Mouse (Mus musculus) midbrain, embryonic 16.5 days (tissue): ENCODE measurements around the gene Nolc1. TPM values are rescaled to one million over a fixed set of nuclear protein-coding genes. Genes with fewer than 3 reads are reported as not detected.

Experiments
- ATAC-seq: fragments of 200-750 bp; cut with Nextera tagmentation; 2 replicates; pipeline ENCODE4 v1.8.0; 2017; ENCODE audit warnings: moderate TSS enrichment
- H3K27ac ChIP-seq: fragments of 300-500 bp; sonication (generic); 2 replicates; pipeline ENCODE4 v1.5.1; 2014; ENCODE audit warnings: mild to moderate bottlenecking, low read length, mixed read lengths
- H3K27me3 ChIP-seq: fragments of 300-500 bp; sonication (generic); 2 replicates; pipeline ENCODE4 v1.6.1; 2014; ENCODE audit warnings: low read depth, low read length, mixed read lengths; ENCODE audit not compliant: control insufficient read depth, insufficient read depth
- H3K36me3 ChIP-seq: fragments of 300-500 bp; sonication (generic); 2 replicates; pipeline ENCODE4 v1.6.1; 2014; ENCODE audit warnings: mild to moderate bottlenecking, low read length, moderate library complexity, mixed read lengths; ENCODE audit not compliant: control insufficient read depth, insufficient read depth
- H3K4me1 ChIP-seq: fragments of 300-500 bp; sonication (generic); 2 replicates; pipeline ENCODE4 v1.6.1; 2014; ENCODE audit warnings: mild to moderate bottlenecking, low read length, mixed read lengths; ENCODE audit not compliant: control insufficient read depth, insufficient read depth
- H3K4me2 ChIP-seq: fragments of 300-500 bp; sonication (generic); 2 replicates; pipeline ENCODE4 v1.6.1; 2014; ENCODE audit warnings: mild to moderate bottlenecking, low read length, mixed read lengths
- H3K4me3 ChIP-seq: fragments of 300-500 bp; sonication (generic); 2 replicates; pipeline ENCODE4 v1.5.1; 2014; ENCODE audit warnings: low read depth, mild to moderate bottlenecking, low read length, moderate library complexity, mixed read lengths
- H3K9ac ChIP-seq: fragments of 300-500 bp; sonication (generic); 2 replicates; pipeline ENCODE4 v1.6.1; 2014; ENCODE audit warnings: low read depth, low read length, mixed read lengths
- H3K9me3 ChIP-seq: fragments of 300-500 bp; sonication (generic); replicated peaks from 2 replicates; pipeline ENCODE4 v1.6.1; 2014; ENCODE audit warnings: mild to moderate bottlenecking, low read length, mixed read lengths; ENCODE audit not compliant: control insufficient read depth, poor library complexity, severe bottlenecking
- WGBS: fragments of 180-500 bp; shearing (Covaris S2); extraction: QIAGEN DNeasy Blood & Tissue Kit; methylation state at CpG from one replicate; pipeline ENCODE4 v1.1.7; 2014; 5-methylcytosine and 5-hydroxymethylcytosine counted together
- polyA plus RNA-seq: library from polyadenylated mRNA; unstranded; fragments of >200 nt; fragmentation: Nextera tagmentation; extraction: Ambion mirVana; gene quantifications from 2 replicates; pipeline ENCODE4 v1.2.1, GENCODE M21; 2015

Nolc1 gene
- polyA plus RNA-seq: 64.4 and 65.7 TPM in 2 replicates

DNA sequence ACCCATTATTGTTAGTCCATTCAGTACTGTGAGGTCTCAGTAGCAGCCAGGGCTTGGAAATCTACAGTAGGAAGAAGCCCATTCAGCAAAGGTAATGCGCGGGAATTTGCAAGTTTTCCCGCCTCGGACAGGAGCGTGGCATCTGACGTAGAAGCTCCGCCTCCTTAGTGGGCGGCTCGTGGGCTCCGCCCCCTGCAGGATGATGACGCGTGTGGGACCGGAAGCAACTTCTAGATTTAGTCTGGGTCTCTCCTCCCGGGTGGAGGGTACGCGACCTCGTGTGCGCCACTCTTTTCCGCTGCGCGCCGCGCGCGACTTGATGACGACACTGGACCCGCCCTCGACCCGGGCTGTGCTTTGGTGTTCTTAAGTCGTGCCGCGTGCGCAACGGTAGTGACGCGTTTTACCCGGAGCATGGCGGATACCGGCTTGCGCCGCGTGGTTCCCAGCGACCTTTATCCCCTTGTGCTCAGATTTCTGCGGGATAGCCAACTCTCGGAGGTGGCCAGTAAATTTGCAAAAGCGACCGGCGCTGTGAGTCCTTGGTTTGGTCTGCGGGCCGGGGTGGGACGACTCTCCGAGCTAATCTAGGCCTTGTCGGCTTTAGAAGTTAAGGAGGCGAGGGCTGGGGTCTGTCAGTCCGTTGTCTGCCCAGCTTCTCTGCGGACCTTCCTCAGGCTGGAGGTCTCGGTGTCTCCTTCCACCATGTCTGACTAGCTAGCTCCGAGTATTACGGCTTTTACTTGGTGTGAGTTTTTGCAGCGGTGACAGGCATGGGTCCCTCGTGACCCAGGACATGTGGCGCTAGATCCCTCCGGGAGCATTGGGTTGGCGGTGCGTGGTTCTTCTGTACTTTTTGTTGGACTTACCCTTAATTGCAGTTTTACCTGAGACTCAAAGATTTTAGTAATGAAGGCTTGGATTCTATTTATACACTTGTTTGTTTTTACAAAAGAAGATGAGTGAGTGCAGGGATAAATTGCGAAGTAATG, at the start of gene Nolc1:
TSS of gene Nolc1 (plus strand) at position 248 of the 992 bp plus-strand sequence.
- under 1% methylated on average over 66 of the region's 66 CpGs for WGBS
- H3K36me3 ChIP-seq: peaks cover 14% of the 10 kb centered on the region
- no peaks in the 10 kb centered on the region for H3K9me3 ChIP-seq
- peak within 1 kb of the TSS; percentile 75 for H3K4me2 ChIP-seq
- H3K9ac ChIP-seq: peak within 1 kb of the TSS; percentile 76
- no peaks in the 10 kb centered on the region for H3K27me3 ChIP-seq
- peaks cover 18% of the 10 kb centered on the region for H3K4me1 ChIP-seq
- peak; percentile 95 for ATAC-seq
- H3K27ac ChIP-seq: peak within 1 kb of the TSS; percentile 76
- peak within 1 kb of the TSS; percentile 92 for H3K4me3 ChIP-seq

- no peak for ATAC-seq
- WGBS: 54% methylated on average over 8 of the region's 8 CpGs
- no peaks in the 10 kb centered on the region for H3K9me3 ChIP-seq
- no peak overlapping the region for H3K4me3 ChIP-seq
- no peak overlapping the region for H3K4me2 ChIP-seq
- no peak overlapping the region for H3K27ac ChIP-seq
- H3K36me3 ChIP-seq: 0 out of 2 replicates have a peak, but pooled peaks cover 2% of the 10 kb centered on the region
- H3K9ac ChIP-seq: no peak overlapping the region
- H3K4me1 ChIP-seq: no peaks in the 10 kb centered on the region
- no peaks in the 10 kb centered on the region for H3K27me3 ChIP-seq
Observed at GRCm38 (mm10) chr19:46026567-46026966, 49.1 kb upstream of the Nolc1 start.

DNA sequence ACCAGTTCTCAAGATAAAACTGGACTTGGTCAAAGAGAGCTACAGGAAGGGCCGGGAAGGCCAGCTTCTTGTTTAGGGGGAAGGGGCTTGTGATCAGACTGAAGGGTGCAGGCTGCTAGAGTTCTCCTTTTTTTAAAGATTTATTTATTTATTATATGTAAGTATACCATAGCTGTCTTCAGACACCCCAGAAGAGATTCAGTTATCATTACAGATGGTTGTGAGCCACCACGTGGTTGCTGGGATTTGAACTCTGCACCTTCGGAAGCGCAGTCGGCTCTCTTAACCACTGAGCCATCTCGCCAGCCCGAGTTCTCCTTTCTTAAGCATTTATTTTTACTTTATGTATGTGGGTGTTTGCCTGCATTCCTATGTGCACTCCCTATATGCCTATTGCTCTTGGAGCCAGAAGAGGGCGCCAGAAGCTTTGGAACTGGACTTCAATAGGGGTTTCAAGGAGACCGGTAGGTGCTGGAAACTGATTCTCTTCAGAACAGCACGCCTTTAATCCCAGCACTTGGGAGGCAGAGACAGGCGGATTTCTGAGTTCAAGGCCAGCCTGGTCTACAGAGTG, 46.8 kb upstream of the Nolc1 start:
- H3K27ac ChIP-seq: no peak overlapping the region
- H3K4me1 ChIP-seq: no peaks in the 10 kb centered on the region
- no peak overlapping the region for H3K4me2 ChIP-seq
- no peaks in the 10 kb centered on the region for H3K27me3 ChIP-seq
- H3K9ac ChIP-seq: no peak overlapping the region
- peaks cover 24% of the 10 kb centered on the region for H3K36me3 ChIP-seq
- no peaks in the 10 kb centered on the region for H3K9me3 ChIP-seq
- ATAC-seq: no peak
- H3K4me3 ChIP-seq: no peak overlapping the region
- WGBS: 74% methylated on average over 11 of the region's 11 CpGs

GRCm38 (mm10) chr19:46029652-46030051, 46.0 kb upstream of the Nolc1 start:
- Histone ChIP-seq H3K9me3 (no peaks in the 10 kb centered on the region), H3K4me1 (no peaks in the 10 kb centered on the region), H3K9ac (no peak overlapping the region), H3K36me3 (peaks cover 32% of the 10 kb centered on the region), H3K4me3 (no peak overlapping the region), H3K27ac (no peak overlapping the region), H3K4me2 (no peak overlapping the region), H3K27me3 (no peaks in the 10 kb centered on the region)
- no peak for ATAC-seq
- WGBS: 100% methylated on average over 1 of the region's 1 CpGs

DNA sequence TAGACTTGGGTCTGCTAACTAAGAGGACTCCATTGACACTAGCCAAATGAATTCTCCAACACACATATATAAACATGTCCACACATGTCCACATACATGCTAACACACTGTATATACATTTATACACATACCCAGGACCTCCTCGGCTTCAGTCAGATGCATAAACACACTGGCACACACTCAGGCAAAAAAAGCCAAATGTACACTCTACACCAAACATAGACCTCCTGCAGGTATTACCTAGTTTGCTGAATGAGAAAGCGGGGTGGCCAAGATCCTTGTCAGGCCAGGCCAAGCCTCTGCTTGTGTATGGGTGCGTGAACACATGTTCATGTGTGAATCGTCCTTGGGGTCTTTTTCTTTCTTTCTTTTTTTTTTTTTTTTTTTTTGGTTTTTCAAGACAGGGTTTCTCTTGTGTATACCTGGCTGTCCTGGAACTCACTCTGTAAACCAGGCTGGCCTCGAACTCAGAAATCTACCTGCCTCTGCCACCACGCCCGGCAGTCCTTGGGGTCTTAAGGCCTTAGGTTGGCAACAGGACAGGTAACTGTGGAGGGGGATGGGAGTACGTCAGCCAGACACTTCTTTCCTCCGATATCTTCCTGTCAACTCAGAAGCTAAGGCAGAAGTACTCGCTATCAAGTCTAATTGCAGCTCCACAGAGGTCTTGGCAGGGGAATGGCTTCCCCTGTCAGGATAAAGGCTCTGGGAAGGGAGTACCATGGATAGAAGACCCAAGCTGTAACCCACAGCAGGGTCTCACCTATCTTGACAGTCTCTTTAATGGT, 45.3 kb upstream of the Nolc1 start:
- ATAC-seq: no peak
- Histone ChIP-seq H3K4me1 (no peaks in the 10 kb centered on the region), H3K9me3 (no peaks in the 10 kb centered on the region), H3K4me3 (no peak overlapping the region), H3K9ac (no peak overlapping the region), H3K4me2 (no peak overlapping the region), H3K36me3 (peaks cover 39% of the 10 kb centered on the region), H3K27ac (no peak overlapping the region), H3K27me3 (no peaks in the 10 kb centered on the region)
- WGBS: 93% methylated on average over 10 of the region's 10 CpGs

GRCm38 (mm10) chr19:46031689-46032432, 43.8 kb upstream of the Nolc1 start:
- Histone ChIP-seq H3K4me1 (peaks cover 9% of the 10 kb centered on the region), H3K4me3 (no peak overlapping the region), H3K9ac (no peak overlapping the region), H3K9me3 (no peaks in the 10 kb centered on the region), H3K27ac (no peak overlapping the region), H3K4me2 (no peak overlapping the region), H3K36me3 (peaks cover 43% of the 10 kb centered on the region), H3K27me3 (no peaks in the 10 kb centered on the region)
- no peak for ATAC-seq
- WGBS: 63% methylated on average over 9 of the region's 9 CpGs

GRCm38 (mm10) chr19:46032731-46033510, 42.7 kb upstream of the Nolc1 start:
- Histone ChIP-seq H3K36me3 (peaks cover 43% of the 10 kb centered on the region), H3K27me3 (no peaks in the 10 kb centered on the region), H3K4me1 (peaks cover 20% of the 10 kb centered on the region), H3K4me2 (no peak overlapping the region), H3K4me3 (no peak overlapping the region), H3K9ac (no peak overlapping the region), H3K9me3 (no peaks in the 10 kb centered on the region), H3K27ac (no peak overlapping the region)
- WGBS: 85% methylated on average over 26 of the region's 26 CpGs
- ATAC-seq: no peak

DNA sequence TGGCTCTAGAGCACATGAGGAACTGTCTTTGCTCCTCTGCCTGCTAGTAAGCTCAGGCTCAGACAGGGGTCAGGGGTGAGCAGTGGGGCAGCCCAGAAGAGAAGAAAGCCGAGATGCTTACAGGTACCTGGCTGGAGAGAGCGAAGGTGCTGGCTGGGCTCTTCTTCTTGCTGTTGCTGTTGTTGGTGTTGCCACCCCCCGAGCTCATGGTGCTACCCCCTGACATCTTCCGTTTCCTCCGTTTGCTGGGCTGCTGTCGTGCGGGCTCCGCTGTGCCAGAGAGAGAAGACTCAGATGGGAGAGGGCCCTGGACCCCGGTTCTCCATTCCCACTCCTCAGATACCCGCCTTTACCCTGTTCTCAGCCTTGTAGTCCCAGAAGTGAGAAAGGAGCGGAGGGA, 41.8 kb upstream of the Nolc1 start:
- H3K4me1 ChIP-seq: peaks cover 28% of the 10 kb centered on the region

More for the DNA sequence above, 41.8 kb upstream of the Nolc1 start:
- Histone ChIP-seq H3K27me3 (no peaks in the 10 kb centered on the region), H3K4me3 (no peak overlapping the region), H3K27ac (no peak overlapping the region), H3K9me3 (no peaks in the 10 kb centered on the region), H3K4me2 (no peak overlapping the region), H3K9ac (no peak overlapping the region), H3K36me3 (peaks cover 43% of the 10 kb centered on the region)
- ATAC-seq: no peak
- WGBS: 95% methylated on average over 11 of the region's 11 CpGs
